Mouse (Mus musculus) olfactory bulb, adult 2 months (tissue): ENCODE measurements around the gene Apoe.

Experiments
- CTCF ChIP-seq: fragments of 200-500 bp; IDR thresholded peaks from 2 replicates; pipeline ENCODE4 v1.5.1; 2012; ENCODE audit warnings: low read depth, mild to moderate bottlenecking, low read length, moderate library complexity; ENCODE audit not compliant: insufficient read depth
- POLR2A ChIP-seq: fragments of 200-500 bp; IDR thresholded peaks from 2 replicates; pipeline ENCODE4 v1.6.1; 2012; ENCODE audit warnings: mild to moderate bottlenecking, low read depth, low read length, moderate library complexity; ENCODE audit not compliant: insufficient read depth

GRCm38 (mm10) chr7:19699827-19700148 lies 800 bp upstream of the Apoe start:
- no peak for TF ChIP-seq CTCF
- no peak for TF ChIP-seq POLR2A
